Mouse (Mus musculus): Measurements from ENCODE around the gene Mvb12b. TPM values are rescaled to one million over a fixed set of nuclear protein-coding genes. Genes with fewer than 3 reads are reported as not detected.

The Mvb12b gene
- polyA plus RNA-seq, 2 experiments, result 6.9 to 8.3 TPM

DNA sequence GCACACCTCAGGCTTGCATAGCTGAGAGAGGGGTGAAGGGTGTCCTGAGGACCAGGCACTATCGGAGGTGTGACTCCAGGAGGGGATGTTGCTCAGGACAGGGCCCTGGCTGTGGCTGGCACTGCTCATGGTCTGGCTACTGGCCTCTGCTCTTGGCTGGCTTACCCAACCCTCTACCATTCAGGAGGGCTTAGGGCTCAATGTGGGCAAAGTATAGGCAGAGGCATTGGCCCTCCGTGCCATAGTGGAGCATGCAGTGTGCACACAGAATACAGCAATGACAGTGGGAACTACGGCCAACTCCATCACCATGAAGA lies 133.5 kb downstream of the Mvb12b start:
- ATAC-seq (ENCODE audit: insufficient read depth), result no peak
- Histone ChIP-seq H3K36me3 (replicated peaks; ENCODE audit: control insufficient read depth, insufficient read depth, low read depth) (no peaks in the 10 kb centered on the region), H3K9me3 (ENCODE audit: control insufficient read depth, low read length) (no peaks in the 10 kb centered on the region), H3K4me1 (replicated peaks; ENCODE audit: control insufficient read depth in 2 of 2, insufficient read depth in 2 of 2, low read length in 1 of 2) (peaks cover 0 to 7% of the 10 kb centered on the region in 2 experiments; a peak in 1 of 4 replicates), H3K27me3 (ENCODE audit: control insufficient read depth, insufficient read depth, low read length) (no peaks in the 10 kb centered on the region), H3K4me3 (ENCODE audit: insufficient read depth in 1 of 2, low read depth in 2 of 2, low read length in 2 of 2) (no peak overlapping the region), H3K4me2 (ENCODE audit: low read depth) (no peak overlapping the region), H3K27ac (no peak overlapping the region), H3K9ac (replicated peaks) (no peak overlapping the region)
- 71% methylated on average over 3 of the region's 3 CpGs for WGBS (ENCODE audit: insufficient replicate concordance)
- TF ChIP-seq EP300 (IDR thresholded peaks at IDR 0.05; ENCODE audit: low read depth) (no peak), CTCF (IDR thresholded peaks at IDR 0.05; ENCODE audit: low read depth) (no peak)
- DNase-seq (ENCODE audit: low read depth in 3 of 3, low spot score in 3 of 3), result no peak

DNA sequence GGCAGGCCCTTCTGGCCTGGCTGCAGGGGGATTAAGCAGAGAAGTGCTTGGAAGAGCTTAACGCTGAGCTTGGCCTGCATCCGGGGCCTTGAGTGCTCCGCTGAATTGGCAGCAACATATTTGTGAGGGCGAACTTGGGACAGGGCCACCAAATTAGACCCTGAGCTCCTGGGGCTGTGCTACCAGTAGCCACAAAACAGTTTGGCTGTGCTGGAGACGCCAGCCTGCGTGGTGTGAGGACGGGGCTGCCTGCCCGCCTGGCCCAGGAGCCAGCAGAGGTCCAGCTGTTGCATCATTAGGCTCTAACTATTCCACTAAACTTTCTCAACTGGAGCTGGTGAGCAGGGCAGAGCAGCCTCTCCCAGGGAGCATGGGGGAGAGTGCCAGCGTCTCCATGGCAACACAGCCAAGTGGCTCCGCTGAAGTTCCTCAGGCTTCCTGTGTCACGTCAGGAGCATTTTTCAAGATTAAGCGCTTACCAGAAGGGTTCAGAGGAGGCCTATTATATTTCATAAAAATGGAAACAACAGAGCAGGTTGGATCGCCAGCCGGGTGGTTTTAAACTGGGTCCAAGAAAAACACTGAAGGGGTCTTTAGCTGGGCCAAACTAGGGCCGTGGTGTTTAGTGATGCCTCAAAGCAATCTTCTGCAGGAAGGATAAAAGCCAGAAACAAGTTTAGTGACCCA lies 134.0 kb downstream of the Mvb12b start:
- DNase-seq (ENCODE audit: low read depth in 3 of 3, low spot score in 3 of 3) (no peak), ATAC-seq (ENCODE audit: insufficient read depth) (no peak)
- H3K27ac ChIP-seq, result no peak overlapping the region
- TF ChIP-seq EP300 (IDR thresholded peaks at IDR 0.05; ENCODE audit: low read depth) (no peak), CTCF (IDR thresholded peaks at IDR 0.05; ENCODE audit: low read depth) (no peak)
- H3K27me3 ChIP-seq (ENCODE audit: control insufficient read depth, insufficient read depth, low read length), result no peaks in the 10 kb centered on the region
- 60% methylated on average over 15 of the region's 15 CpGs for WGBS (ENCODE audit: insufficient replicate concordance)
- H3K36me3 ChIP-seq (replicated peaks; ENCODE audit: control insufficient read depth, insufficient read depth, low read depth), result no peaks in the 10 kb centered on the region
- H3K4me2 ChIP-seq (ENCODE audit: low read depth), result no peak overlapping the region
- no peak overlapping the region for H3K9ac ChIP-seq (replicated peaks)
- H3K4me3 ChIP-seq (ENCODE audit: insufficient read depth in 1 of 2, low read depth in 2 of 2, low read length in 2 of 2), result no peak overlapping the region
- no peaks in the 10 kb centered on the region for H3K9me3 ChIP-seq (ENCODE audit: control insufficient read depth, low read length)
- peaks cover 0 to 7% of the 10 kb centered on the region in 2 experiments; a peak in 1 of 4 replicates for H3K4me1 ChIP-seq (replicated peaks; ENCODE audit: control insufficient read depth in 2 of 2, insufficient read depth in 2 of 2, low read length in 1 of 2)

DNA sequence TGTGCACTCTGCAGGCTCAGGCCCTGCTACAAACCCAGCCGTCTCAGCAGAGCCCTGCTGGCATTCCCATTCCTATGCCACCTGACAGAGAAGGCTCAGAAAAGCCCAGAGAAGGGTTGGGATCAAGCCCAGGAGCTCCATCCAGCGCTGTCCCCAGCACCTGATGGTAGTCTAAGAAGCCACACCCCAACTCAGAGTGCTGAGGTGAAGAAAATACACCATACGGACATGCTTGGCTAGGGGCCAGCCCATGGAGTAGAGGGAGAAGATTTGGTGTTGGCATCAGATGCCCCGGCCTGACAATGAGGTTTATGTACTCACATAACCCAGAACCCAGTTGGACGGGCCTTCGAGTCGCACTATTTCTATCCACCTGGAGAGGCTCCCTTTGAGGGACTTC lies 137.1 kb downstream of the Mvb12b start:
- Histone ChIP-seq H3K9me3 (ENCODE audit: control insufficient read depth, low read length) (no peaks in the 10 kb centered on the region), H3K36me3 (replicated peaks; ENCODE audit: control insufficient read depth, insufficient read depth, low read depth) (no peaks in the 10 kb centered on the region), H3K27ac (no peak overlapping the region), H3K4me2 (ENCODE audit: low read depth) (no peak overlapping the region), H3K9ac (replicated peaks) (no peak overlapping the region), H3K4me1 (replicated peaks; ENCODE audit: control insufficient read depth in 2 of 2, insufficient read depth in 2 of 2, low read length in 1 of 2) (peaks cover 0 to 5% of the 10 kb centered on the region in 2 experiments; a peak in 1 of 4 replicates), H3K27me3 (ENCODE audit: control insufficient read depth, insufficient read depth, low read length) (no peaks in the 10 kb centered on the region), H3K4me3 (ENCODE audit: insufficient read depth in 1 of 2, low read depth in 2 of 2, low read length in 2 of 2) (no peak overlapping the region)
- TF ChIP-seq EP300 (IDR thresholded peaks at IDR 0.05; ENCODE audit: low read depth) (no peak), CTCF (IDR thresholded peaks at IDR 0.05; ENCODE audit: low read depth) (no peak)
- ATAC-seq (ENCODE audit: insufficient read depth), result no peak
- WGBS (ENCODE audit: insufficient replicate concordance), result 82% methylated on average over 7 of the region's 7 CpGs
- no peak for DNase-seq (ENCODE audit: low read depth in 3 of 3, low spot score in 3 of 3)

DNA sequence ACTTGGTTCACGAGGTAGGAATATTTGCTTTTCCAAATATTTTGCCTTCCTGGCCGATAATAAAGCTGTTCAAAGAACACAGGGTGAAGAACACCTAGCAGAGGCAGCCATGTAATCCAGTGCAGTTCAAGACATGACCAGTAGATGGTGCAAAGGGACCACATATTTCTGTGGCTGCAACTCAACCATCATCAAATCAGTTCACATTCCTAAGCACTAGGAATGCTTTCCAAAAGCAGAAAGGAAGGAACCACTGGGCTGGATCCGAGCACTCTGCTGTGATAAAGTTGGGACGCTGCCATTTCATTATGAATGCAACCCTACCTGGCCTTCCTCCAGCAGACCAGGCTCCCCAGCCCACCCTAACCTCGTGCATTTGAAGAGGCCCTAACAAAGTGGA lies 141.3 kb downstream of the Mvb12b start:
- Histone ChIP-seq H3K4me1 (replicated peaks; ENCODE audit: control insufficient read depth in 2 of 2, insufficient read depth in 2 of 2, low read length in 1 of 2) (no peaks in the 10 kb centered on the region), H3K4me2 (ENCODE audit: low read depth) (no peak overlapping the region), H3K9ac (replicated peaks) (no peak overlapping the region), H3K4me3 (ENCODE audit: insufficient read depth in 1 of 2, low read depth in 2 of 2, low read length in 2 of 2) (no peak overlapping the region), H3K27me3 (ENCODE audit: control insufficient read depth, insufficient read depth, low read length) (no peaks in the 10 kb centered on the region), H3K36me3 (replicated peaks; ENCODE audit: control insufficient read depth, insufficient read depth, low read depth) (no peaks in the 10 kb centered on the region), H3K27ac (no peak overlapping the region), H3K9me3 (ENCODE audit: control insufficient read depth, low read length) (no peaks in the 10 kb centered on the region)
- peak; percentile 18 to 35 (median 23) for DNase-seq (ENCODE audit: low read depth in 3 of 3, low spot score in 3 of 3)
- WGBS (ENCODE audit: insufficient replicate concordance), result 21% methylated on average over 5 of the region's 5 CpGs
- TF ChIP-seq EP300 (IDR thresholded peaks at IDR 0.05; ENCODE audit: low read depth) (no peak), CTCF (IDR thresholded peaks at IDR 0.05; ENCODE audit: low read depth) (peak; percentile 86)
- ATAC-seq (ENCODE audit: insufficient read depth), result no peak

DNA sequence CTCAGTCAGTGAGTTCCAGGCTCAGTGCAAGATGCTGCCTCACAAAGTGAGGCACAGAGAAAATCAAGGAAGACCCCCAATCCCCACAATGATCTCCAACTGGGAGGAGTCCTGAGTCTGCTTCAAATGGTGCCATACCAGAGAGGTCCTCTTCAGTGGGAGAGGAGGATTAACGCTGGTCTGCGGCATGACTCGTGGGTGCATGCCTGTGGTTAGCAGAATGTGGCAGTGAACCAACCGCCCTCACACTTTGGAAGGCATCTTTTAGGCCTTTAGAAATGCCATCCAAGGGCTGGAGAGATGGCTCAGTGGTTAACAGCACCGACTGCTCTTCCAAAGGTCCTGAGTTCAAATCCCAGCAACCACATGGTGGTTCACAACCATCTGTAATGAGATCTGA lies 142.0 kb downstream of the Mvb12b start:
- 76% methylated on average over 5 of the region's 5 CpGs for WGBS (ENCODE audit: insufficient replicate concordance)
- Histone ChIP-seq H3K4me2 (ENCODE audit: low read depth) (no peak overlapping the region), H3K27me3 (ENCODE audit: control insufficient read depth, insufficient read depth, low read length) (no peaks in the 10 kb centered on the region), H3K36me3 (replicated peaks; ENCODE audit: control insufficient read depth, insufficient read depth, low read depth) (no peaks in the 10 kb centered on the region), H3K4me3 (ENCODE audit: insufficient read depth in 1 of 2, low read depth in 2 of 2, low read length in 2 of 2) (no peak overlapping the region), H3K9ac (replicated peaks) (no peak overlapping the region), H3K4me1 (replicated peaks; ENCODE audit: control insufficient read depth in 2 of 2, insufficient read depth in 2 of 2, low read length in 1 of 2) (no peaks in the 10 kb centered on the region), H3K27ac (no peak overlapping the region), H3K9me3 (ENCODE audit: control insufficient read depth, low read length) (no peaks in the 10 kb centered on the region)
- no peak for DNase-seq (ENCODE audit: low read depth in 3 of 3, low spot score in 3 of 3)
- ATAC-seq (ENCODE audit: insufficient read depth), result no peak
- TF ChIP-seq EP300 (IDR thresholded peaks at IDR 0.05; ENCODE audit: low read depth) (no peak), CTCF (IDR thresholded peaks at IDR 0.05; ENCODE audit: low read depth) (no peak)
